Mouse (Mus musculus): ENCODE data around the gene Nktr.

DNA sequence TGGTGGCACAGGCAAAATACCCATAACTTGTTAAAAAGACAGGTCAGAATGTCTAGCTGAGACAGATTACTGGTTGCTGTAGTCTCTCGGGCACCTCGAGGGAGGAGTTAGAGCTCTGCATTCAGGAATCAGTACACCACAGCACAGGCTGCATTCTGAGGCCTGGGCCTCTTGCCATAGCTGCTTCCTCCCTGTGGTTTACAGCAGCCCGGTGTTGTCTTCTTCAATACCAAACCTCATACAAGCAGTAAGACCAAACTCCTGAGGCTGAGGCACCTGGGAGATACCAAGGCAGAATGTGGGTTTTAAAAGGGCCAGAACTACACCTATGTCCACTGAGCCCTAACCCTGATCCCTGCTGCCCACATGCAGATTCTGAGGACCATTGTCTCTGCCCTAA is 38.5 kb downstream of the Nktr start:
- TF ChIP-seq POLR2A (IDR thresholded peaks at IDR 0.05; ENCODE audit: insufficient read depth, low read depth, low read length) (no peak), CTCF (IDR thresholded peaks at IDR 0.05) (no peak), EP300 (IDR thresholded peaks at IDR 0.05; ENCODE audit: insufficient read depth, low read depth, low read length) (no peak)

Measured in heart, adult 2 months (tissue).